Mouse (Mus musculus): Measurements from ENCODE around the gene Wfdc6a.

Wfdc6a gene

GRCm38 (mm10) chr2:164549963-164550894 is 35.0 kb downstream of the Wfdc6a start:
- DNase-seq (ENCODE audit: low spot score in 2 of 2) = no peak

- no peak for DNase-seq (ENCODE audit: low spot score in 2 of 2)
These were observed 35.9 kb downstream of the Wfdc6a start for GRCm38 (mm10) chr2:164549338-164549737.

GRCm38 (mm10) chr2:164544454-164545097 is 40.7 kb downstream of the Wfdc6a start:
- DNase-seq (ENCODE audit: low spot score in 2 of 2) = no peak

GRCm38 (mm10) chr2:164543745-164544144 is 41.5 kb downstream of the Wfdc6a start:
- DNase-seq (ENCODE audit: low spot score in 2 of 2) = no peak

- no peak for DNase-seq (ENCODE audit: low spot score in 2 of 2)
These were observed 42.6 kb downstream of the Wfdc6a start for GRCm38 (mm10) chr2:164542598-164542997.

- DNase-seq (ENCODE audit: low spot score in 2 of 2) = no peak
These were observed 43.1 kb downstream of the Wfdc6a start for GRCm38 (mm10) chr2:164542132-164542531.

- no peak for DNase-seq (ENCODE audit: low spot score in 2 of 2)
These were observed 44.4 kb downstream of the Wfdc6a start for GRCm38 (mm10) chr2:164540652-164541427.

- DNase-seq (ENCODE audit: low spot score in 2 of 2) = no peak
These were observed 48.2 kb downstream of the Wfdc6a start for GRCm38 (mm10) chr2:164537003-164537402.

GRCm38 (mm10) chr2:164534315-164534714 is 50.9 kb downstream of the Wfdc6a start:
- DNase-seq (ENCODE audit: low spot score in 2 of 2) = no peak

- DNase-seq (ENCODE audit: low spot score in 2 of 2) = peak; percentile 60 to 84
These were observed 54.1 kb downstream of the Wfdc6a start for GRCm38 (mm10) chr2:164531169-164531568.

Measured in urinary bladder, postnatal 4 days (tissue).